Mouse (Mus musculus): Measurements from ENCODE around the gene Git2. TPM values are rescaled to one million over a fixed set of nuclear protein-coding genes. Genes with fewer than 3 reads are reported as not detected.
A peak's percentile ranks its signal among the peaks of the same experiment; 100 is the strongest.

The Git2 gene
- total and polyA plus RNA-seq, 3 experiments = 24.0 to 71.7 (median 64.9) TPM

- TF ChIP-seq RAD21 (IDR thresholded peaks at IDR 0.05; ENCODE audit: low read depth, low read length) (peak; percentile 15), MYB (IDR thresholded peaks at IDR 0.05; ENCODE audit: low read depth, low read length) (no peak), CTCF (IDR thresholded peaks at IDR 0.05 in 2 of 3, conservative IDR thresholded peaks at IDR 0.05 in 1 of 3; ENCODE audit: control insufficient read depth in 1 of 3, insufficient read depth in 1 of 3, low read depth in 2 of 3, low read length in 3 of 3, poor library complexity in 1 of 3, severe bottlenecking in 1 of 3) (peak in 2 of 3 experiments; percentile 42 to 54; a peak in 4 of 6 replicates), TCF12 (IDR thresholded peaks at IDR 0.05; ENCODE audit: low read depth, low read length) (no peak), POLR2AphosphoS5 (IDR thresholded peaks at IDR 0.05; ENCODE audit: borderline replicate concordance, low read depth, low read length) (no peak), CHD1 (IDR thresholded peaks at IDR 0.05; ENCODE audit: low read depth, low read length) (no peak), MYC (IDR thresholded peaks at IDR 0.05; ENCODE audit: low read depth, low read length) (no peak), SMC3 (IDR thresholded peaks at IDR 0.05; ENCODE audit: low read depth, low read length) (peak; percentile 41), KAT2A (conservative IDR thresholded peaks at IDR 0.05; ENCODE audit: low read depth, low read length) (no peak), RCOR1 (IDR thresholded peaks at IDR 0.05; ENCODE audit: low read depth, low read length) (no peak), MAX (IDR thresholded peaks at IDR 0.05; ENCODE audit: low read length) (no peak), GATA1 (IDR thresholded peaks at IDR 0.05; ENCODE audit: low read depth, low read length) (no peak)
- Histone ChIP-seq H3K4me1 (ENCODE audit: control insufficient read depth in 1 of 2, insufficient read depth in 2 of 2, low read length in 2 of 2) (no peaks in the 10 kb centered on the region; a peak in 2 of 4 replicates), H3K27me3 (ENCODE audit: control insufficient read depth in 1 of 2, insufficient read depth in 2 of 2, low read length in 2 of 2) (no peaks in the 10 kb centered on the region), H3K4me3 (ENCODE audit: control insufficient read depth in 1 of 2, insufficient read depth in 1 of 2, low read depth in 2 of 2, low read length in 2 of 2) (no peak overlapping the region), H3K9ac (ENCODE audit: control insufficient read depth, low read depth, low read length, poor library complexity, severe bottlenecking) (no peak overlapping the region), H3K9me3 (replicated peaks; ENCODE audit: insufficient read depth, low read length) (no peaks in the 10 kb centered on the region), H3K27ac (ENCODE audit: control insufficient read depth, low read depth, low read length) (no peak overlapping the region), H3K79me2 (ENCODE audit: control insufficient read depth, insufficient read depth, low read length, poor library complexity) (no peaks in the 10 kb centered on the region), H3K36me3 (ENCODE audit: control insufficient read depth in 1 of 2, insufficient read depth in 2 of 2, low read length in 2 of 2) (peaks cover 6 to 16% of the 10 kb centered on the region in 2 experiments)
- no peak for DNase-seq (ENCODE audit: low read depth, low spot score)
These were observed 29.6 kb upstream of the Git2 start for GRCm38 (mm10) chr5:114804958-114805357.

- no peaks in the 10 kb centered on the region for H3K27me3 ChIP-seq (ENCODE audit: control insufficient read depth in 1 of 2, insufficient read depth in 2 of 2, low read length in 2 of 2)
- peaks cover 6 to 16% of the 10 kb centered on the region in 2 experiments for H3K36me3 ChIP-seq (ENCODE audit: control insufficient read depth in 1 of 2, insufficient read depth in 2 of 2, low read length in 2 of 2)
- DNase-seq (ENCODE audit: low read depth, low spot score) = no peak
- TF ChIP-seq POLR2AphosphoS2 (IDR thresholded peaks at IDR 0.05; ENCODE audit: low read length) = no peak
- TF ChIP-seq ZNF384 (IDR thresholded peaks at IDR 0.05; ENCODE audit: low read depth, low read length) = no peak
- TF ChIP-seq TCF12 (IDR thresholded peaks at IDR 0.05; ENCODE audit: low read depth, low read length) = no peak
- TF ChIP-seq MAX (IDR thresholded peaks at IDR 0.05; ENCODE audit: low read length) = no peak
- TF ChIP-seq SIN3A (IDR thresholded peaks at IDR 0.05; ENCODE audit: low read length) = no peak
- no peak for TF ChIP-seq UBTF (IDR thresholded peaks at IDR 0.05; ENCODE audit: borderline replicate concordance, insufficient read depth, low read depth, low read length)
- TF ChIP-seq MYB (IDR thresholded peaks at IDR 0.05; ENCODE audit: low read depth, low read length) = no peak
- no peak for TF ChIP-seq HCFC1 (IDR thresholded peaks at IDR 0.05; ENCODE audit: low read depth, low read length)
- TF ChIP-seq MYC (IDR thresholded peaks at IDR 0.05; ENCODE audit: low read depth, low read length) = no peak
- no peak for TF ChIP-seq CHD2 (IDR thresholded peaks at IDR 0.05; ENCODE audit: low read length)
- H3K9me3 ChIP-seq (replicated peaks; ENCODE audit: insufficient read depth, low read length) = no peaks in the 10 kb centered on the region
- no peak overlapping the region for H3K4me3 ChIP-seq (ENCODE audit: control insufficient read depth in 1 of 2, insufficient read depth in 1 of 2, low read depth in 2 of 2, low read length in 2 of 2)
- no peak overlapping the region for H3K9ac ChIP-seq (ENCODE audit: control insufficient read depth, low read depth, low read length, poor library complexity, severe bottlenecking)
- H3K79me2 ChIP-seq (ENCODE audit: control insufficient read depth, insufficient read depth, low read length, poor library complexity) = no peaks in the 10 kb centered on the region
- no peaks in the 10 kb centered on the region; a peak in 2 of 4 replicates for H3K4me1 ChIP-seq (ENCODE audit: control insufficient read depth in 1 of 2, insufficient read depth in 2 of 2, low read length in 2 of 2)
- no peak overlapping the region for H3K27ac ChIP-seq (ENCODE audit: control insufficient read depth, low read depth, low read length)
These were observed 29.0 kb upstream of the Git2 start for GRCm38 (mm10) chr5:114804335-114804734.
